Mouse (Mus musculus) stomach, embryonic 14.5 days (tissue): ENCODE results near the gene Dab1. TPM values are rescaled to one million over a fixed set of nuclear protein-coding genes. Genes with fewer than 3 reads are reported as not detected.

Experiments used
- ATAC-seq: fragments of 200-750 bp; cut with Nextera tagmentation; 2 replicates; pipeline ENCODE4 v1.8.0; 2017; ENCODE audit warnings: low read depth, moderate TSS enrichment; ENCODE audit not compliant: insufficient number of reproducible peaks, insufficient read depth, low FRiP score
- H3K27ac ChIP-seq: fragments of 300-500 bp; sonication (generic); 2 replicates; pipeline ENCODE4 v1.5.1; 2014; ENCODE audit warnings: mild to moderate bottlenecking, low read length, moderate library complexity, mixed read lengths
- H3K27me3 ChIP-seq: fragments of 300-500 bp; sonication (generic); 2 replicates; pipeline ENCODE4 v1.6.1; 2014; ENCODE audit warnings: low read length, control low read depth, mixed read lengths; ENCODE audit not compliant: control insufficient read depth, insufficient read depth
- H3K36me3 ChIP-seq: fragments of 300-500 bp; sonication (generic); 2 replicates; pipeline ENCODE4 v1.6.1; 2014; ENCODE audit warnings: mild to moderate bottlenecking, control low read depth, low read length, moderate library complexity, mixed read lengths; ENCODE audit not compliant: control insufficient read depth, insufficient read depth
- H3K4me1 ChIP-seq: fragments of 300-500 bp; sonication (generic); 2 replicates; pipeline ENCODE4 v1.6.1; 2014; ENCODE audit warnings: low read length, control low read depth, mixed read lengths; ENCODE audit not compliant: control insufficient read depth, insufficient read depth
- H3K4me2 ChIP-seq: fragments of 300-500 bp; sonication (generic); replicated peaks from 2 replicates; pipeline ENCODE4 v1.6.1; 2014; ENCODE audit warnings: low read depth, low read length, control low read depth
- H3K4me3 ChIP-seq: fragments of 300-500 bp; sonication (generic); 2 replicates; pipeline ENCODE4 v1.5.1; 2014; ENCODE audit warnings: low read depth, low read length, control low read depth
- H3K9ac ChIP-seq: fragments of 300-500 bp; sonication (generic); replicated peaks from 2 replicates; pipeline ENCODE4 v1.6.1; 2014; ENCODE audit warnings: low read depth, mild to moderate bottlenecking, control low read depth, low read length, moderate library complexity, mixed read lengths
- H3K9me3 ChIP-seq: fragments of 300-500 bp; sonication (generic); 2 replicates; pipeline ENCODE4 v1.6.1; 2016; ENCODE audit warnings: low read depth, low read length, control low read depth; ENCODE audit not compliant: control insufficient read depth
- WGBS: fragments of 180-500 bp; shearing (Covaris S2); extraction: QIAGEN DNeasy Blood & Tissue Kit; methylation state at CpG from one replicate; pipeline ENCODE4 v1.1.7; 2014; 5-methylcytosine and 5-hydroxymethylcytosine counted together
- polyA plus RNA-seq: library from polyadenylated mRNA; unstranded; fragments of >200 nt; fragmentation: Nextera tagmentation; extraction: Ambion mirVana; gene quantifications from 2 replicates; pipeline ENCODE4 v1.2.1, GENCODE M21; 2014

Dab1 gene
- polyA plus RNA-seq, 1 experiment from 2014 or later = 8.5 TPM

GRCm38 (mm10) chr4:104642761-104643469 lies 1023.8 kb downstream of the Dab1 start:
- no peak overlapping the region for H3K9ac ChIP-seq
- WGBS = 92% methylated on average over 8 of the region's 8 CpGs
- H3K4me1 ChIP-seq = no peaks in the 10 kb centered on the region
- no peaks in the 10 kb centered on the region for H3K27me3 ChIP-seq
- H3K27ac ChIP-seq = no peak overlapping the region
- H3K4me2 ChIP-seq = no peak overlapping the region
- no peaks in the 10 kb centered on the region for H3K9me3 ChIP-seq
- H3K4me3 ChIP-seq = no peak overlapping the region
- H3K36me3 ChIP-seq = no peaks in the 10 kb centered on the region
- no peak for ATAC-seq

GRCm38 (mm10) chr4:104643534-104644356 lies 1024.6 kb downstream of the Dab1 start:
- H3K9me3 ChIP-seq = no peaks in the 10 kb centered on the region
- H3K27ac ChIP-seq = no peak overlapping the region
- no peak overlapping the region for H3K9ac ChIP-seq
- no peaks in the 10 kb centered on the region for H3K4me1 ChIP-seq
- H3K4me2 ChIP-seq = no peak overlapping the region
- H3K27me3 ChIP-seq = no peaks in the 10 kb centered on the region
- no peak for ATAC-seq
- no peak overlapping the region for H3K4me3 ChIP-seq
- no peaks in the 10 kb centered on the region for H3K36me3 ChIP-seq
- WGBS = 63% methylated on average over 6 of the region's 6 CpGs

DNA sequence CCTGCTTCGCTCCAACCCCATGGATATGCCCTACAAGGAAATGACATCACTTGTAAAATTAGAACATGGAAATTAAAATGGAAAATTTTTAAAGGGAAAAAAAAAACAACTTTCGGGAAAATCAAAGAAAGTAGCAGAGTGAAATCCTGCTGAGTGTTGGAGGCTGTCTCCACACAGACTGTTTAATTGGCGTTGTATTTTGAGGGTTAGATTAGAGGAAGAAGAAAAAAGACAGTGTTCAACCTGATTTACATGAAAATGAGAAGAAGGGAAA lies 1025.1 kb downstream of the Dab1 start:
- H3K36me3 ChIP-seq = no peaks in the 10 kb centered on the region
- H3K27ac ChIP-seq = no peak overlapping the region
- no peaks in the 10 kb centered on the region for H3K9me3 ChIP-seq
- no peak overlapping the region for H3K4me3 ChIP-seq
- ATAC-seq = no peak
- no peaks in the 10 kb centered on the region for H3K27me3 ChIP-seq
- no peak overlapping the region for H3K9ac ChIP-seq
- no peaks in the 10 kb centered on the region for H3K4me1 ChIP-seq
- WGBS = 81% methylated on average over 3 of the region's 3 CpGs
- no peak overlapping the region for H3K4me2 ChIP-seq

DNA sequence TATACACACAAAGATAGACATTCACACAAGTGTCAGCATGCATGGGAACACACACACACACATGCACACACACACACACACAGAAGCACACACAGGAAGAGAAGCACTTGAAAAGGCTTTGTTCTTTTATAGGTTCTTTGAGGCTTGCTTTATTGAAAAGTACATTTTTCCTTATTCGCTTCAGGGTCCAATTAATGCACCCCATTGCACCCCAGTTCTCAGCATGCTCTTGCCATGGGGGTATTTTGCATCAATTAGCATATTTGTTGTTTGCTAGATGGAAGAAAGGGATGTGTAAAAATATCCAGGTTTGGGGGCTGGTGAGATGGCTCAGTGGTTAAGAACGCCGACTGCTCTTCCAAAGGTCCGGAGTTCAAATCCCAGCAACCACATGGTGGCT lies 1025.7 kb downstream of the Dab1 start:
- Histone ChIP-seq H3K4me3 (no peak overlapping the region), H3K4me1 (no peaks in the 10 kb centered on the region), H3K36me3 (no peaks in the 10 kb centered on the region), H3K9me3 (no peaks in the 10 kb centered on the region), H3K27me3 (no peaks in the 10 kb centered on the region), H3K27ac (no peak overlapping the region), H3K4me2 (no peak overlapping the region), H3K9ac (no peak overlapping the region)
- no peak for ATAC-seq
- 95% methylated on average over 4 of the region's 4 CpGs for WGBS

GRCm38 (mm10) chr4:104651761-104652160 lies 1032.6 kb downstream of the Dab1 start:
- 74% methylated on average over 6 of the region's 6 CpGs for WGBS
- H3K9ac ChIP-seq = no peak overlapping the region
- no peak overlapping the region for H3K27ac ChIP-seq
- ATAC-seq = no peak
- H3K9me3 ChIP-seq = no peaks in the 10 kb centered on the region
- no peaks in the 10 kb centered on the region for H3K27me3 ChIP-seq
- H3K4me1 ChIP-seq = no peaks in the 10 kb centered on the region
- H3K36me3 ChIP-seq = no peaks in the 10 kb centered on the region
- no peak overlapping the region for H3K4me3 ChIP-seq
- no peak overlapping the region for H3K4me2 ChIP-seq

DNA sequence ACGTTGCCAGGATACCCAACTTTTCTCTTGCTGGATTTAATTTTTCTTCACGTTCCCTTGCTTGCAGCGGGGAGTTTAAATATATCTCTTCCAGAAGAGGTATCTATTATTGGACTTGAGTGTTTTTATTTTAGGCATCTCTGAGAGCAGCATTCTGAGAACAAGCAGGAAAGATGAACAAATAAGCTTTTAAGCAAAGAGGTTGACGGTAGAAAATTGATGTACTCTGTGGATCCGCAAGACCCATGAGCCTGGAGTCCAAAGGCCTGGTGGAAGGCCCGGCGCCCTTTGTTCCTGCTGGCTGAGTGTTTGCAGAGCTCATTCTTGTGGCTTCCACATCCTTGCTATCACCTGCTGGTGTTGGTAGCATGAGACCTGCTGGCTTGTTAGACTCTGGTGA lies 1037.6 kb downstream of the Dab1 start:
- Histone ChIP-seq H3K9ac (no peak overlapping the region), H3K4me3 (no peak overlapping the region), H3K27me3 (no peaks in the 10 kb centered on the region), H3K4me1 (no peaks in the 10 kb centered on the region), H3K27ac (no peak overlapping the region), H3K36me3 (no peaks in the 10 kb centered on the region), H3K4me2 (no peak overlapping the region), H3K9me3 (no peaks in the 10 kb centered on the region)
- 67% methylated on average over 7 of the region's 7 CpGs for WGBS
- ATAC-seq = no peak

DNA sequence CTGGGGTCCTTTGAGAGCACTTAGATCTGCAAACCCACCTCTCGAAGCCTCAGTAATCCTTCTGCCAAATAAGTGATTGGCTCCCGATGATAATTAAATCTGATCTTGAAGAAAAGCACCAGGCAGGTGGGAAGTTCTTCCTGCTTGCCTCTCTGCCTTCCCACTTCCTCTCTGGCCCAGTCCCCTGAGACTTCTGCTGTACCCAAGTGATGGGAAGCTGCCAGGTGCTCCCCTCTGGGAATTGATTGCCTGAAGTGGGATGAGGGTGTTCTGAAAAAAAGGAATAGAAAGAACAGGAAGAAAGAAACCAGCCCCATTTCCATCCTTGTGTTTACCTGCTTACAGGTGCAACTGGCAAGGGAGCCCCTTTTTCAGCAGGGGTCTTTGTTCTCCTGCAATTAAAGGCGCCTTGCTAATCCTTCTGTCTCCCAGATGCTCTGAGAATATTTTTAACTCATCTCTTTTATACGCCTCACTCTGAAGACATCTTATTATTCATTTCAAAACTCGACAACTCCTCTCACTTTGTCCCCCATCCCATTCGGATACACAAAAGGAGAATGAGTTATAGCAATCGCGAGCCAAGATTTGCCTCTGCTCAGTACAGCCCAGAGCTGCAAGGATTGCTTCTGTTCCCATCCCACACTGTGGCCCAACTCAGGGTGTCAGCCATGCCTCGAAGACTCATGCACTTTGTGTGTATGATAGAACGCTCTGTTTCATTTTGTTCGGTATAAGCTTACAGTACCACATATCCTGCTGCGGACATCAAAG lies 1043.9 kb downstream of the Dab1 start:
- Histone ChIP-seq H3K4me1 (no peaks in the 10 kb centered on the region), H3K27ac (no peak overlapping the region), H3K36me3 (no peaks in the 10 kb centered on the region), H3K4me2 (no peak overlapping the region), H3K27me3 (no peaks in the 10 kb centered on the region), H3K9me3 (no peaks in the 10 kb centered on the region), H3K9ac (no peak overlapping the region), H3K4me3 (no peak overlapping the region)
- WGBS = 75% methylated on average over 12 of the region's 12 CpGs
- no peak for ATAC-seq

- Histone ChIP-seq H3K4me2 (no peak overlapping the region), H3K27ac (no peak overlapping the region), H3K4me3 (no peak overlapping the region), H3K9me3 (no peaks in the 10 kb centered on the region), H3K9ac (no peak overlapping the region), H3K36me3 (no peaks in the 10 kb centered on the region), H3K27me3 (no peaks in the 10 kb centered on the region), H3K4me1 (no peaks in the 10 kb centered on the region)
- ATAC-seq = no peak
Observed at GRCm38 (mm10) chr4:104665553-104665952, 1046.4 kb downstream of the Dab1 start.
